Mouse (Mus musculus): ENCODE data around the gene Styxl1.

- no peak; the same call in 1 of the 2 replicates for TF ChIP-seq CTCF (IDR thresholded peaks at IDR 0.05; ENCODE audit: borderline replicate concordance, insufficient read depth, low read depth, low read length)
- no peak for TF ChIP-seq POLR2A (IDR thresholded peaks at IDR 0.05; ENCODE audit: borderline replicate concordance, insufficient read depth, low read length)
Observed at GRCm38 (mm10) chr5:135715624-135716023, 62.6 kb downstream of the Styxl1 start.
